Mouse (Mus musculus): Measurements from ENCODE around the gene 3830406C13Rik.
"Not testable (repeated sequence)": the region's sequence is repeated elsewhere in the genome, so short reads cannot be mapped to it uniquely, and the experiment has no call there.

The 3830406C13Rik gene

DNA sequence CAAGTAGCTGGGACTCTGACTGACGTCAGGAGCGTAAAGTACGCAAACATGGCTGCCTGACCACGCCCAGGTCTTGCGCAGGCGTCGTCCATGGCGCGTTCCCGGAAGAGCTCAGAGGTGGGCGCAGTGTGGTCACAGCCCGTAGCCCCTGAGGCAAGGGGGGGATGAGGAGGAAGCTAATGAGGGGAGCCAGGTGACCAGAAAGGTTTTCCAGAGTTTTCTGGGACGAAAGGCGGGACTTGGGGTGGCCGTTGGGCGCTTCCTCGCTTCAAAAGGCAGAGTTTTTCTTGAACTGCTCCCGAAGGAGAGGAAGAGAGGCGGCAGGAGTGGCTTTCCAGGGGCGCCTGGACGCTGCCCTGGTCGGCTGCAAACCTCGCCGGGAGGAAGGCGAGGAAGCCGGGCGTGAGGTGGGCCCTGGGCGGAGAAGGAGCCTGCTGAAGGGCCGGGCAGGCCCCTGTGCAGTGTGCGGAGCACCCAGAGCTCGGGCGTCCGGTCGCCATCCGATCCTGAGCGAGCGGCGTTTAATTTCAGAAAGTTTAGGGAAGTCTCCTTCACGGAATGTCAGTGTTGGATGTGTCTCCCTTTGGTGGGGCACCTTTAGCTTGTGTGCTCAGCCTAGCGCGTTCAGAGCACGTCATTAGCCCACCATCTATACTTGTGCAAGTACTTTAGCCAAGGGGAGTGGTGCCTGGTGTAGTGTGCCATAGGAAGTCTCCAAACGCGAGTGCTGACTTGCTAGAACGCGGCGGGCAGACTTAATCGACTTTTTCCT is at the start of gene 3830406C13Rik:
Gene 3830406C13Rik, plus strand, starts transcription at position 33 of the 772 bp plus-strand sequence.
- DNase-seq (ENCODE audit: low spot score), result peak; percentile 91

DNA sequence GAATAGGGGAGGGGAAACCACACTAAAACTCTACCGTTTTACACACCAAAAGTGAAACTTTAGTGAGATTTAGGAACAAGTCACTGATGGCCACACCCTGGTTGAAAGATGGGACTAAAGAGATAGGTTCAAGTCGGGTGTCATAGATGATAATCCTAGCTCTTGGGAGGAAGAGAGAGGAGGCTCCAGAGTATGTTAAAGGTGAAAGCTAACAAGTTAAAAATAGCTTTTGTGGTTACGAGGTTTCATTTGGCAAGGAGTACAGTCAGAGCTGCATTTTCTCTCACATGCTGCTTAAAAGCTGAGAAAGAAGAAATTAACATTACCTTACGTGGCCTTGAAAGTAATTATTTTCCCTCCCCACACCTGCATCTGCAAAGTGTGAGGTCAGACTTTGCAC is 40.2 kb upstream of the 3830406C13Rik start:
- no peak for DNase-seq (ENCODE audit: low spot score)

DNA sequence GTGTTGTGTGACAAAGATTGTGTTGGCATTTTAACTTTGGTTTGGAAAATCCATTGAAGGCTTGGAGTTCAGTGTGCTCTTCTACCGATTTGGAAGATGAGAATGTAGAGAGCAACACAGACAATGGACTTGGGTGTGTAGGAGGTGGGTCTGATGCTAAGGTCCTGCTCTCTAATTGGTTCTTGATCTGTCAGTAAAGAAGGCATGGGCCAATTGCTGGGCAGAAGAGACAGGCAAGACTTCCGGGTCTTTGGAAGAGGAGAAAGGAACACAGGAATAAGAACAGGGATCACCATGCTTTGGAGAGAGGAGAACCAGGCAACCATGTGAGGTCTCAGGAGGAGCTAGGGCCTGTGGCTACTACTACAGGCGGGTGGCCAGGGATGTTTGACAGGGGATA is 7.9 kb upstream of the 3830406C13Rik start:
- no peak for DNase-seq (ENCODE audit: low spot score)

DNA sequence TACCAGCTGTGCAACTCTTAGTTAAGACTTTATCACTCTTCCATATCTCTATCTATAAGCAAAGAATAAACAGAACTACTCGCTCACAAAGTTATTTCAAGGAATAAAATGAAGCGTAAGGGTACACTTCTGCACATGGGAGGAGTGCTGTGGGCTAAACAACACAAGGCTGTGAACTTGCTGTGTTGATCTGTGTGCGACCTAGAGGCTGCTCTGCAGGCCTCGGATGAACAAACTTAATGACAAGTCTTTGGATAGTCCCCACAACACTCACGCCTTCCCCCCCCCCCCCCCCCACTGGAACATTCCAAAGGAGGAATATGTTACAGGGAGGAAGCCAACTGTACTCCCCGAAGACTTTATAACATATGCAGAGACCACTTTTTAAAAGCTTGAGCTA is 332 bp upstream of the 3830406C13Rik start, which contains the start of gene Gm49355:
Gene Gm49355, plus strand, starts transcription at position 336 of the 400 bp plus-strand sequence.
- DNase-seq (ENCODE audit: low spot score), result no peak

DNA sequence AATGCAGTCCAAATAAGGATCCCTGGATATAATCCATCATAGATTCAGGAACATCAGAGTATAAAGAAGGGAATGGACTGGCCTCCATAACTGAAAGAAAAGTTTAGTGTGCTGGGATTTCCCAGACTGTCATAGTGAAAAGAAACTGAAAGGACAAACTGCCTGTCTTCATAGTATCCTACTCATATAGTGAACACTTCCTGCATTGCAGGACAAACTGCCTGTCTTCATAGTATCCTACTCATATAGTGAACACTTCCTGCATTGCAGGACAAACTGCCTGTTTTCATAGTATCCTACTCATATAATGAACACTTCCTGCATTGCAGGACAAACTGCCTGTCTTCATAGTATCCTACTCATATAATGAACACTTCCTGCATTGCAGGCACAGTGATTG is 5.8 kb downstream of the 3830406C13Rik start:
- not testable (repeated sequence) for DNase-seq (ENCODE audit: low spot score)

DNA sequence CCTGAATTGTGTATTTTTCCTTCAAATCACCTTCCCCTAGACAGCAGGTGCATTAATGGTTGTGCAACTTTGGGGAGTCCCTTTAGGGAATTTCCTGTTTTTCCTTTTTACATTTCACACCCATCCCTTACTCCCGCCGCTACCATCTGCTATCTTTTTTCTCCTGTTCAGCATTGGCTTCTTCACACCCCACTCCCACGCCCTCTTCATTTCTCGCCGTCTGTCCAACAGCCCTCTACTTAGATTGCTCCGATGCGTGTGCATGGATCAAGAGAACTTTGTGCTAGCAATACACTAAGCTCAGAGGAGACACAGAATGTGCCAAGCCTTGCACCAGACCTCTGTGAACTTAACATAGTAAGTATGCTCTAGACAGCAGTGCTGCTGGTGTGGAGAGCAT is 12.4 kb downstream of the 3830406C13Rik start:
- DNase-seq (ENCODE audit: low spot score), result no peak

DNA sequence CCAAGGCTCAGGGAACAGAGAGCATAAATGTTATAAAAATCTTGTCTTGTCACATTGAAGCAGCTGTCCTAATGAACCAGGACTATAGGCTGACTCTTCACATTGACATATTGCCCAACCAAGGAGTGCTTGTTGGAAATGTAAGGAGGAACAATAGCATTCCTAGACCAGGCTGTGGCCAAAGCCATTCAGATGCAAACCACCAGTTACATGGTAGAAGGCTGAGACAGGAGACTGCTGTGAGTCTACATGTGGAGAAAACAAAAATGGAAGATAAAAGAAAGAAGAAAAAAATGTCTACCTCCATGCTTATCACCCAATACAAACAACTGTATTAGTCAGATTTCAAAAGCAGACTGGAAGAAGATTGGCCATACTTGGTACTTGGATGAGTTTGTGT is 15.2 kb downstream of the 3830406C13Rik start:
- DNase-seq (ENCODE audit: low spot score), result no peak

DNA sequence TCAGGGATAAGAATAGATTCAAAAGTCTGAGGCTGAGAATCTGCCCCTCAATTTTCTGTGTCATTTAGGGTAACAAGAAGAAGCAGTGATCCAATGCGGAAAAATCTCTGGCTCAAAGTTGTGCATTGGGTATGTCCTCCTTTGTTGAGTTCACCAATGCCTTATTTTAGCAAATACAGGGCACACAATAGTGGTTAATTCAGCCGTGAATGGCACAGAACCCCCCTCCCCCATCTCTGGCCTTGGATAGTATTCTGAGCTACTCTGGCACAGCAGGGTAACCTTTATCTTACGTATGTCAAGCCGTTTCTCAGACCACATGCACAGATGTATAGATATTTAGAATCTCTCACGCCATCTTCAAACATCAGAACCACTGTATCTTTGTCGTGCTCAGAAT is 15.7 kb downstream of the 3830406C13Rik start:
- no peak for DNase-seq (ENCODE audit: low spot score)

DNA sequence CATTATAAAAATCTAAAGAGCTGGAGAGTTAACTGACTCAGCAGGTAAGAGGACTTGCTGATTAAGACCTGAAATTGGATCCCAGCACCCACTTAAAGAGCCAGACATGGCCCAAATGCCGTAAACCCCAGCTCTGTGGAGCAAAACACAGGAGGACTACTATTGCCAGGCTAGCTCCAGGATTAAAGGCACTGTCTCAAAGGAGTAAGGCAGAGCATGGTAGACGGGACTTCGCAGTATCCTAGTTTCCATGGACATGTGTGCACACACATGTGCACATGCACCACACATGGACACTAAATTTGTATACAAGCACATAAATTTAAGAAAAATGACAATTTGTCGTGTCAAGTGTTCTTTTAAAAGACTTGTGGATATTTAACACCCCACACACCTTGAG is 16.3 kb downstream of the 3830406C13Rik start:
- DNase-seq (ENCODE audit: low spot score), result no peak

DNA sequence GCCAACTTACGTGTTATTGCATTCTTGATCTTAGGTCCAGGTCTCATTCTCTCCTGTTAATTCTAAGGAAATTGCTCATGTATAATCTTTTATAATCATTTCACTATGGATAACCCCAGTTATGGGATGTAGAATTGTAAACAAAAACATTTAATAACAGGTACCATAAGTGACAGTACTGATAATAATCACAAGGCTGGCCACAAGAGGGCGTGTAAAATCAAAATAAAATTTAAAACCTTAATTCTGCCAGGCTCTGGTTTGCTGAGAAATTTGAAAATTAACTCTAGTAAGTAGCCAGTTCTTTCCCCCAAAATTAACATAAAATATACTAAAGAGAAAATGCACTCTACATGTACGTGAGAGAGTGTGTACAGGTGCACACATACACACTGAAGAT is 16.7 kb downstream of the 3830406C13Rik start:
- DNase-seq (ENCODE audit: low spot score), result no peak

DNA sequence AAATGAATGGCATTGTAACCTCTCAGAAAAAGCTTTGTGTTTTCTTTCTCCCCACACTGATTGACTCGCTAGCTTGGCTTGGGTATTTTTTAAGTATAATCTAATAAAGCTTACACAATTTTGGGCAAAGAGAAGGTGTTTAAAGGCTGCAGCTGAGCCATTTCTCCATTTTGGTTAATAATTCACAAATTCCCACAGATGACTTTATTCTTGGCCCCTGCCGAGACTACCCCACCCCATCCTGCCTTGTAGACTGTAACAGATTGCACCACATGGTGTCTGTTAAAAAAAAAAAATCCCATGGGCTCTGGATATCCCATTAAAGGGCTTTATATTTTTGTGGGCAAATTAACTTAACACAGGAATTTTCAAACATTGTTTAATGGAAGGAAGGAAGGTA is 19.1 kb downstream of the 3830406C13Rik start:
- no peak for DNase-seq (ENCODE audit: low spot score)

DNA sequence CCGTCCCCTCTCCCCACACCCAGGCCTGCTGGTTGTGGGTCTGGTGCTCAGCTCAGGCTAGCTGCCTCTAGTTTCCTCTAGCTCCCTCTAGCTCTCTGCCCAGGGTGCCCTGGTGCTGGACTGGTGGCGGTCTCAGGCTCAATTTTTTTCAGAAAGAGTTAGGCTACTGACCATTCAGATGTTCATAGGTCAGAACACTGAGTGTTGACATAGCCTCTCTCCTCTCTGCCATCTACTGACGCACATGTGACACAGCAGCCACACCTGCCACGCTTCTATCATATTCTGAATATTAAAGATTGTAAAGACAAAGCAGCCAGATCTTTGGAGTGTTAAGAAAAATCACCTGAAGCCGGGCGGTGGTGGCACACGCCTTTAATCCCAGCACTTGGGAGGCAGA is 49.6 kb downstream of the 3830406C13Rik start:
- DNase-seq (ENCODE audit: low spot score), result no peak

DNA sequence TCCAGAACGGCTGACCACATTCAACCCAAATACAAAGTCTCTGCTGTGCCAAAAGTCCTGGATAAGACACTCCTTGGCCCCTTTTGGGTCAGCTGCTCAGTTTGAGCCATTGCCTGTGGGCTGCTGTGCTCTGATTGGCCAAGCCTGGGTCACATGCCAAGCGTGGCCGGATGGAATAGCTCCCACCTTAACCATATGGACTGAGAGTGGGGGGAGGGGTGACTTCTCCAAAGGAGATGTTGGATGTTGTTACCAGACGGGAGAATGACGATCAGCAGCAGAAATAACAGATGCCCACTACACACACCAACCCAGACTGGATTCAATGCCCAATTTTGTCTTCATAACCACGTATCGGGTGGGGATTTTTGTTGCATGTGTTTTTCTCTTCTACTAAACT is 51.0 kb downstream of the 3830406C13Rik start:
- no peak for DNase-seq (ENCODE audit: low spot score)

DNA sequence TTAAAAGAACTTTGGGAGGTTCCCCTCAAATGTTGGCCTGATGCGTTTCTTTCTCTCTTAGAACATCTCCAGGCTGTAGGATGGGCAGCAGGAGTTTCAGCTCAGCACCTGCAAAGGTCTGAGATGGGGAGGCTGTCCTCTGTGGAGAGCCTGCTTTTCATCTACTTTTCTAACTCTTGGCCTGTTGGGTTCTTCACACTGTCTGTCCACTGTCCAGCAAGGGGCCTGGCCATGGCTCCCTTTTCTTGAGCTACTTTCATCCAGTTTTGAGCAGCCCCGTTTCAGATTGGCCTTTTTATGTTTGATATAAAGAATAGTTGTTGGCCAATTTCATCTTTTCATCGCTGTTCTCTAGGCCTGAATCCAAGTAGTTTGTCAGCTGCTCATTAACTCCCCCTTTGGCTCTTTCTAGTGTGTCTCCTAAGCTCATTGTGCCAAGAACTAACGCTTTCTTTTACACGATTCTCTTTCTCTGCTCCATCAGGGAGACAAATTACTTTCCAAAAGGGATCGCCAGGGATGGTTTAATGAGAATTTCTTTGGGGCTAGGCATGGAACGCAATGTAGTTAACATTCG is 53.5 kb downstream of the 3830406C13Rik start:
- DNase-seq (ENCODE audit: low spot score), result no peak

DNA sequence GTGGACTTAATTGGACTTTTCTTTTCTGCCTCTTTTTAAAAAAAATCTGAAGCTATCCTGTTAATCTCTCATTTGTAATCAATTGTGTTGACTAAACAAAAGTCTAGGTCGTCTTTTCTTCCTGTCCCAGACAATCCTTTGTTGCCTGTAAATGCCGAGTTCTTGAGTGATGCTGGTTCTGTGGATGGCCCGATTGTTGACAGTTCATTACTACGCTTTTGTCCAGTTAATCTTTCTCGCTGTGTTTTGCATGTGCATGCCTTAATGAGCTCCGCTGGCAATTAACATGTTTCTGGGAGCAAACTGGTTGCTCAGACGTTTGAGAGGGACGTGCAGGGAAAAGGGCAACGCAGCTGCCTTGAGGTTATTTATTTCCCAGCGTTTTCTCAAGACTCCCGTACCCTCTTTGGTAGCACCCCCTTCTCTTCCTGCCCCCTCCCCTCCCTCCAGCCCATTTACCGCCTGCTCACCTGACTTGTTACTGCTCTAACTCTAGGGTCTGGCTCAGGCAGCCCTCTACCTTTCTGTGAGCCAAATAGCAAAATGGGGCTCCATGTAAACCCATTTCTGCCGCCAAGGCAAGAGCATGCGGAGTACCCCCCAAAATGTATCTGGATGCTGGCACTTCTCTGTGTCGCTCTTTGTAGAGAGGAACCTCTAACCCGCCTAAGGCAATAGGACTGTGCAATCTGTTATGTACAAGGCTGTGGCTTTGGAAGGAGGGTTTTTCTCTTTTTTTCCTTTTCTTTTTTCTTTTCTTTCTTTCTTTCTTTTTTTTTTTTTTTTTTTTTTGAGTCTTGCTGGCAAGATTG is 54.2 kb downstream of the 3830406C13Rik start:
- DNase-seq (ENCODE audit: low spot score), result no peak

DNA sequence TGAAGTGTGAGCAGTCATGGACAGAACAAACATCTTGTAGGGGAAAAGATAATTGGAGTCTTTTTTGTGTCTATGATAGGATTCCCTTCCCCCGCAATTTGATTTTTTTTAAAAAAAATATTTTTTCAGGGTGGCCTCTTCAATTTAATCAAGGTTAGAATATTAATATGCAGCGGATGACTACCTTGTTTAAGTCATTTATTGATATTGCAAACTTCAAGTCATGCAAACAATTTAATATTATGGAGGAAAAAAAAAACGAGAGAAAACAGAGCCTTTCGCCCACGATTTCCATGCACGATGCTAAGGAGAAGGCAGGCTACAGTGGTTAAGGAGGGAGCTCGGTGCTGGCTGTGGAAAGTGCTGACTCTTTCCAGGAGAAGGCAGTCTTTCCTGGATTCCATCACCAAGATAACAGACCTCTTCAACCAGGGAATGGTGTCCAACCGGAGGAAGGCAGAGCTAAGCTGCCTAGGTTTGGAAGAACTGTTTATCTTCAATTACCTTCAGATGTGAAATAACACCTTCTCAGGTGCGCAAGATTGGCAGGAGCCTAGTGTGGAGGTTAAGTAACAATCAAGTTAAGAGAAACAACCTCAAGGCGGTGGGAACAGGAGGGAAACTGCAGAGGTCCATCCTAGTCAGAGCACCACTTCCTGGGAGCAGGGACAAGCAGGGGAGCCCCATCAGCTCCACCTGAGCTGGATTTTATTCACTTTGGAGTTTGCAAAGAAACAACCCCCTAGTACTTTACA is 55.0 kb downstream of the 3830406C13Rik start:
- DNase-seq (ENCODE audit: low spot score), result no peak

DNA sequence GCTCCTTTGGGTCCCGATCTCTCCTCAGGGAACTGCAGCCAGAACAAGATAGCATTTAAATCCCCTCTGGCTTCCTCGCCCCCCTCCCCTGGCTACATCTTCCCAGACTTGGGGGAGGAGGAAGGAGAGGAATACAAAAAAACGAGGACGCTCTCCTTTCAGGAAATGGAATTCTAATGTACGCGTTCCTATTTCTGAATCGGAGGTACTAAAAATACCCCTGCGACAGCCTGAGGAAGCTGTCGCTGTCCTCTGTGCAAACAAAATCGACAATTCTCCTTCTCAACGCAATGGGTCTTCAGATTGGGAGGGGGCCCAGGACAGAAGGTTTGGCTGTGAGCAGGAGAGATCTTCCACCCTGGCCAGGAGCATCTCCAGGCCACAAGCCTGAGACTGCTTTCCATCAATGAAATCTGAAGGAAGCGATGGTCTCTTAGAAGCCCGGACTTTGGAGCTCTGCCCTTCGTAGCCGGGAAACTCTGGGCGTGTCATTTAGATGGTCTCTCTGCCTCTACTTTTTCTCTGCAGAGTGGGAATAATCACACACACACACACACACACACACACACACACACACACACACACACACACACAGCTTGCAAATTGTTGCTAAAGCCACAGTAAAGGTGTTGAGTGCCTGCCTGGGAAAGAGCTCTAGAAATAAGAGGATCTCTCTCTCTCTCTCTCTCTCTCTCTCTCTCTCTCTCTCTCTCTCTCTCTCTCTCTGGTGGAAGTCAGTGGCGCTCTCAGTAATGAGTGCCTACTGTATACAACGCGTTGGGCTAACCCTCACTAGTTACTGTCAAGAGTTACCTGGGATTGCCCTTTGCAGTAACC is 56.5 kb downstream of the 3830406C13Rik start:
- DNase-seq (ENCODE audit: low spot score), result no peak

DNA sequence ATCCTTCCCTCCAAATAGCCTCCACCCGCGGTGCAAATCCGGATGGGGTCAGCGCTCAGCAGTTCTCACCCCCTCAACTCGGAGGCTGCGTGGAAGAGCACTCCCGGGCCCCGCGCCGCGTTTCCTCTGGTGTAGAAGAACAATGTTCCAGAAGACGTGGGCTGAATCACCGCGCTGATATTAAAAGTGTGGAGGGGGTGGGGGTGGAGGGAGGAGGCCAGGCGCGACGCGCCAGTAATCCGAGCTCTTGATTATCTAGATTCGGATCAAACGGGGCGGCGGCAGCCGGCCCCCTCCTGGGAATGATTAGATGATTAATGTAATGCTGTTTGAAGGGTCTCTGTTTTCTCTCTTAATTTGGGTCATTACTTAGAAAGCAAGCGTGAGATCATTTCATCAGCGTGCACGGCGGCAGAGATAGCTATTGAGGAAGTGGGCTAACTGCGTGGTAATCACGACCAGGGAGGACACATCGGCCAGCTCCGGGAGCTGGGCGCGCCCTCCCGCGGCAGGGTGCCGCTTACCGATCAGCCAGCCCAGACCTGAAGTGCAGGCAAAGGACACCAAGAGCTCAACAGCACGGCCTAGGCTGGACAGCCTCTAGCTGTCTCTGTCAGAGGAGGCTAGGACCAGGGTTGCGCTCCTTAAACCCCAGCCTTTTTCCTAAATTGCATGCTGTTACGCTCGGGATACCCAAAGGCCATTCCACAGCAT is 57.3 kb downstream of the 3830406C13Rik start:
- DNase-seq (ENCODE audit: low spot score), result no peak

DNA sequence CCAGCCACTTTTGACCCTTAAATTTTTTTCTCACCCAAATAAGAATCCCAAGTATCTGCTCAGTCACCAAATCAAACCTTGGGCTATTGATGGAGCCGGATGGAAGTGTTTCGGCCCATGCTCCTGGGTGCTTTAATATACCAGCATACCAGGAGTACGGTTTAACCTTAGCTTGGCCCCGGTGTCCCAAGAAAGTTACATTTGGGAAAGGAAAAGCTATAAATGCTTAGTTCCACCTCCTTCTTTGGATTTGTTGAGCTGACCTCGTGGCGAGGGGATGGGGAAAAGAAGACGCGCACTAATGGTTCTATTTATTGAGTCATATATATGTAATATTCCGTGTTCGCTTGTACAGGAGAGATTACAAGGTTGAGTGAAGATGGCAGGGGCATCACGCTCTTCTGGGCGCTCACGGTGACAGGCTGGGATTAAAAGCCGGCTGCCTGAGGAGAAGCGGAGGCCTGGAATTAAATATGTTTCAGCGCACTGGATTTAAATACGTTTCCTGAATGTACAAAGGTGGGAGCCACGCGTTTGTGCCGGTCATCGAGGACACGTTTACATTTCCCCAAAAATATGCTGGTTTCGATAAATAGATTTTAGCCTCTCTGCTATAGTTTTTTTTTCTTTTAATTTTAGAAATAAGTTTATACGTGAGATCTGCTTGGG is 58.0 kb downstream of the 3830406C13Rik start:
- DNase-seq (ENCODE audit: low spot score), result no peak
